Mouse (Mus musculus) brain, adult 2 months (tissue): ENCODE results near the gene Hoxd3.
A peak's percentile ranks its signal among the peaks of the same experiment; 100 is the strongest.

Experiments
- DNase-seq: peaks from one replicate; pipeline ENCODE4 v3.0.0; 2011; ENCODE audit warnings: low read depth, low spot score

The Hoxd3 gene

GRCm38 (mm10) chr2:74704999-74705466 is 6.7 kb upstream of the Hoxd3 start:
- no peak for DNase-seq

- no peak for DNase-seq
Observed at GRCm38 (mm10) chr2:74705467-74706089, 6.1 kb upstream of the Hoxd3 start.

GRCm38 (mm10) chr2:74706393-74706960 is 5.2 kb upstream of the Hoxd3 start:
- no peak for DNase-seq

- DNase-seq: no peak
Observed at GRCm38 (mm10) chr2:74707599-74707998, 4.1 kb upstream of the Hoxd3 start.

- no peak for DNase-seq
Observed at GRCm38 (mm10) chr2:74708676-74709075, 3.1 kb upstream of the Hoxd3 start.

- DNase-seq: no peak
Observed at GRCm38 (mm10) chr2:74709465-74710419, 2.0 kb upstream of the Hoxd3 start.

GRCm38 (mm10) chr2:74710929-74711543 is 691 bp upstream of the Hoxd3 start:
- DNase-seq: no peak

GRCm38 (mm10) chr2:74713239-74714150 is 1.8 kb downstream of the Hoxd3 start:
- DNase-seq: no peak

GRCm38 (mm10) chr2:74714156-74714789 is 2.5 kb downstream of the Hoxd3 start:
- DNase-seq: no peak

GRCm38 (mm10) chr2:74714881-74715280 is 3.2 kb downstream of the Hoxd3 start:
- no peak for DNase-seq

GRCm38 (mm10) chr2:74715504-74716241 is 3.9 kb downstream of the Hoxd3 start:
- DNase-seq: peak; percentile 78

- no peak for DNase-seq
Observed at GRCm38 (mm10) chr2:74720384-74720783, 8.7 kb downstream of the Hoxd3 start.

- DNase-seq: no peak
Observed at GRCm38 (mm10) chr2:74720955-74721491, 9.3 kb downstream of the Hoxd3 start.

GRCm38 (mm10) chr2:74721882-74722281 is 10.2 kb downstream of the Hoxd3 start:
- DNase-seq: no peak

- DNase-seq: no peak
Observed at GRCm38 (mm10) chr2:74722949-74723348, 11.2 kb downstream of the Hoxd3 start.

- no peak for DNase-seq
Observed at GRCm38 (mm10) chr2:74724244-74725015, 12.7 kb downstream of the Hoxd3 start.

GRCm38 (mm10) chr2:74725171-74725570 is 13.4 kb downstream of the Hoxd3 start:
- DNase-seq: no peak

- no peak for DNase-seq
Observed at GRCm38 (mm10) chr2:74726551-74726950, 14.8 kb downstream of the Hoxd3 start, which contains the start of gene Gm28230. TSS of gene Gm28230 (plus strand) at chr2:74726728.
